Mouse (Mus musculus) right cerebral cortex, postnatal 4 days (tissue): ENCODE data around the gene Mblac2.
"Not testable (repeated sequence)": the region's sequence is repeated elsewhere in the genome, so short reads cannot be mapped to it uniquely, and the experiment has no call there.

Source experiments
- DNase-seq: peaks from one replicate; pipeline ENCODE4 v3.0.0-alpha.2; 2022

The Mblac2 gene

DNA sequence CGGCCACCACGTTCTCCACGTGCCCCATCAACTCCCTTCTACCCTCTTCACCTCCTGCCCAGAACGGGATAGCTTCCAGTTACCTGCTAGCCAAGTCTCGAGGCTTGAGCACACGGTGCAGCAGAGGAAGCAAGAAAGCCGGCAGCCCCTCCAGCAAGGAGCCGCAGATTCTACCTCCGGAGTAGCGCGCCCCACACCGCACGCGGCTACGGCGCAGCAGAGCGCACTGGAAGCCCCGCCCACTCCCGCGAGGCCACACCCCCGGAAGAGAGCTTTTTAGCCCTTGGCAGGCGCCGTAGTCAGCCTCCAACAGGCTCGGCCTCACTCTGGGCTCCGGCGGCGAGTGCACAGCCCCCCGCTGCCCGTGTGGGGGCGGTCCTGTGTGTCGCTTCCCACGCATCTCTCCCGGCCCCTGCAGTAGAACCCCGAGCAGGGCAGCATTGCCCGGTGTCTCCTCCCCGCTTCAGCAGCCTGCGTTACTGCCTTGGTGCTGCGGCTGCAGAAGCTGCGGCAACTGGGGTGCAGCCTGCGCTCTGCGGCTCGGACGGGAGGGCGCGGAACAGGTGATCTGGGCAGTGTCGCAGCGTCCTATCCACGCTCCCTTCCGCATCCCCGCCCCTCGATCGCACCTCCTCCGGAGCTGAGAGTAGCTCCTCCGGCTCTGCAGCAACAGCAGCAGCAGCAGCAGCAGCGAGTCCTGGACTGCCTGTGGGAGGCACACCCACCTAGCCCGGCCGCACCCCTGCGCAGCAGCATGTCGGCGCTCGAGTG is at the start of gene Mblac2, which contains the start of gene Polr3g:
TSS of gene Mblac2 (plus strand) at position 567 of the 771 bp plus-strand sequence.
TSS of gene Polr3g (minus strand) at position 239 of the 771 bp plus-strand sequence.
- peak; percentile 97 for DNase-seq

DNA sequence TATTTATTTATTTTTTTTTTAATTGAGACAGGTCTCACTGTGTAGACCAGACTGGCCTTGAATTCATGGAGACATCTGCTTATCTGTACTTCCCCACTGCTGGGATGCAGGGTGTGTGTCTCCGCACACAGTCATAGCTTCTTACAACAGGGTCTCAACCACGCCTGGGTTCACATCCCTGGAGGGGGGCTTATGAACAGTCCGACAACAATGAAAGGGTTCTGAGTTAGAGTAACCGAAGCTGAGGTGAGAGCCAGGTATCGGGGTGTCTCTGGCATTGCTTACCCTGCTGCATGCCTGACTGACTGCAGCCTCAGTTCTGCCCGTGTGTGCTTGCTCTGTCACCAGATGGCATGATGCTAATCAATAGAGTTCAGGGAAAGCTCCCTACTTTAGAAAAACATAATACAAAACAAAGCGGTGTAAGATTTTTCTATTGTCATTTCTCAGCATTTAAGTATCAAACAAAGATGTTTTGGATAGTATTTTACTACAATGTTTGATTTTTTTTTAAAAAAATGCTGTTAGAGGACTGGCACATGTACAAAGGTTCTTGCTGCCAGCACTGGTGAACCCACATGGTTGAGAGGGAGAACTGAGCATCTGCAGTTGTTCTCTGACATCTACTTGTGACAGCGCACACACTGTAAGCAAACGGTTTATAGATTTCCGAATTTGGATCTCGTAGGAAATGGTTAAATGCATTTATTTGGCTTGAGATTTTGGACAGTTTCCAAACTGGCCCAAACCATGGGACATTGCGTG is 47.4 kb upstream of the Mblac2 start:
- no peak for DNase-seq

DNA sequence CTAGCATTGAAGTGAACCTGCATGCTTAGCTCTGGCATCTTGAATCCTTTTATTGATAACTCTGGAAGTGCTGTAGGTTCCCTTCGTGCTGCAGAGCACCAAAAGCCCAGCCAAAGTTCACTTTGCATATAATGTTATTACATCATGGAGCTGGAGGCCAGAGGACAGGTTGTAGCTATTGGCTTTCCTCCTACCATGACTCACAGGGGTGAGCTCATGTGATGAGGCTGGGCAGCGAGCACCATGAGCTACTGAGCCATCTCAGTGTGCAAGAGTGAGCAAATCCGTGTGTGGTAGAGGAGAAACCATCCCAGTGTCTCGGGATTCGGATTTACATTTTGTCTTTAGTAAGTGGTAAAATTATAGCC is 46.8 kb upstream of the Mblac2 start:
- no peak for DNase-seq

DNA sequence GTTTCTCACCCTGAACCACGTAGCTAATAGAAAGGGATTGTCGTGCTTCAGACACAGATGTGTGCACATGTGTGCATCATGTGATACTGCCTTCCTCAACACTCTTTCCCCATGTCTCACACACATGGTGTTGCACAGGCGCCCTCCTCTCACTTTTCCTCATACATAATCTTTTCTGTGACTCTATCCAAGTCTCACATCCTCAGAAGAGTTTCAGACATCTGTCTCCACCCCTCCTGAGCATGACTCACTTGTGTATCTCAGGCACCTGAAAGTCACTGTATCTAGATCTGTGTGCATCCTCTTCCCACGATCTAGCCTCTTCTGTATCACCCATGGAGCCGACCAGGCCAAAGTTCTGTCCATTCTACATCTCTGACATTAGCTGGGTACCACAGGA is 43.4 kb upstream of the Mblac2 start:
- DNase-seq, result no peak

DNA sequence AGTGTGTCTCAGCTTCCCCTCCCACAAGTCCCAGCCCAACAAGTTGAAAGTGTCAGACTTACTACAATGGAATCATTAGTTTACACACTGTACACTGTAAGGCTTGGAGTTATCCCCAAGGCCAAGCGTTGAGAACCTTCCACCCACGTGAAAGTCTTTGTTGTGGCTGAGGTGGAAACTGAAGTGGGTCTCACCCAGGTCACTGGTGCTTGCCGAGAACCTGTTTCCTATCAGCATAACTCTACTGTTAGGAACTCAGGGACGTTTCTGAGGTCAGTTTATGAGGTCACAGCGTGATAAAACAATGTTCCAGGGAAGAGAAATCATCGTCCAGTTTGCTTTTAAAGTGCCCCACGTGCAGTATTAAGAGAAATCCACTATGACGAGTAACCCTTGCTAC is 35.8 kb upstream of the Mblac2 start:
- no peak for DNase-seq

DNA sequence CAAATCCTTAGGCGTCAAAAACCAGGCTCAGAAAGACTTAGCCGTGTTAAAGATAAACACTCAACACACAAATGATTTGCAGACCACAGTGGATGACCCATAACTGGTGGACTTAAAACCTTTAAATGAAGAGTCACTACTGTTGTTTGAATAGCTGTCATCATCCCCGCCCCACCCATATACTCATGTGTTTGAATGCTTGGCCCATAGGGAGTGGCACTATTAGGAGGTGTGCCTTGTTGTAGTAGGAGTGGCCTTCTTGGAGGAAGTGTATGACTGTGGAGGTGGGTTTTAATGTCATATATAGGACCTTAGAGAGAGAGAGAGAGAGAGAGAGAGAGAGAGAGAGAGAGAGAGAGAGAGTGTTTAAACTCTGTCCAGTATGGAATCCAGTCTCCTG is 28.0 kb upstream of the Mblac2 start:
- DNase-seq, result no peak

DNA sequence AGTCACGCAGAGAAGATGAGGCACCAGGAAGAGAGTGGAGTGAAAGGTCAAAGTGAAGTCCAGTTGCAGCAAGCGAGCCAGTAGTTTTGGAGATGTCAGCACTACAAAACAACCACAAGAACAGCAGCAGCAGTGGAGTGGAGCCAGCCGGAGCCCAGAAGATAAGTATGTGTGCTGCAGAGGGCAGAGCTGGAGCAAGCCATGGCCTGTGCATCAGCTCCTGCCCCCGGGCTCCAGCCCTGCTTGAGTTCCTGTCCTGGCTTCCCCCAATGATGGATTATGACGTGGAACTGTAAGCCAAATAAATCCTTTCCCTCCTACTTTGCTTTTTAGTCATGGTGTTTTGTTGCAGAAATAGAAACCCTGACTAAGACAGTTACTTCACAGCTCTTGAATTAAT is 26.9 kb upstream of the Mblac2 start:
- no peak for DNase-seq

DNA sequence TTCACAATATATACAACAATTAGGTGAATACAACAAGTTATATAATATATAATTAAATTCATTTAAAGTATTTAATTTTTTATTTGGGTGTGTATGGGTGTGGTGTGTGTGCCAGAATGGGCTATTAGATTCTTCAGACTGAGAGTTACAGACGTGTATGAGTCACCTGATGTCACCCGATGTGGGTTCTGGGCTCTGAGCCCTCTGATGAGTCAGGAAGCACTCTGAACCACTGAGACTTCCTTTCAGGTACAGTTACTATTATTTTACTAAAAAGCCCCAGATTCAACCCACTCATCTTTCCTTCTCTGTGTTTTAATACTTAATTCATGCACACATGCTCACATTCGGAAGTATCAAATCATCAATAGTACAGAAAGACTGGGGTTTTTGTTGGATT is 26.3 kb upstream of the Mblac2 start:
- no peak for DNase-seq

DNA sequence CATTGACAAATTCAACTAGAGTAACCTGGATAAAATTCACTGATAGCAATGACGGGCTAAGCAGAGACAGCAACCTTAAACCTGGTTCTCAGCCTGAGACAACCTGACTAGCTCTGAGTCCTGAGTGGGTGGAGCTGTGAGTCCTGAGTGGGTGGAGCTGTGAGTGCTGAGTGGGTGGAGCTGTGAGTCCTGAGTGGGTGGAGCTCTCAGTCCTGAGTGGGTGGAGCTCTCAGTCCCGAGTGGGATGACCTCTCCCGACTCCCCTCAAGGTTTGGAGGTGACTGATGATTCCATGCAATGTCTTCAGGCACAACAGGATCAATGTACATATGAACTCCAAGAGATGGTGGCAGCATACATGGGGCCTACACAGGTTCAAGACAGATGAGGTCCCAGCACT is 21.6 kb upstream of the Mblac2 start:
- DNase-seq, result no peak

DNA sequence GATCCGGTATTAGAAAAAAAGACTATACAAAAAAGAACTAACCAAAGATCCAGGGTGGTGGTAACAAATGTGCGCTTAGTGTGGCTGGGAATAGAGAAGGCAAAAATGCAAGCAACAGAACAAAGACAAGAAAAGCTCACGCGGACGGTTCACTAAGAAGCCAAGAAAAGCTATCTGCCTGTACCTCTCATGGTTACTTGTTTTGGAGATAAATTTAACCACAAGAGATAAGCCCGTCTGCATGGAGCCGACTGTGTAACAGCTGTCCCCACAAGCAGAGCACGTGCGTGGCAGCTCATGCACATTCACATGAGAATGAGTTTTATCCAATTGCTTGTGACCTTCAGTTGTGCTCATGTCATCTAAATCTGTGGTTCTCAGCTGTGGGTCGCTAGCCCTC is 20.7 kb upstream of the Mblac2 start:
- DNase-seq, result no peak

DNA sequence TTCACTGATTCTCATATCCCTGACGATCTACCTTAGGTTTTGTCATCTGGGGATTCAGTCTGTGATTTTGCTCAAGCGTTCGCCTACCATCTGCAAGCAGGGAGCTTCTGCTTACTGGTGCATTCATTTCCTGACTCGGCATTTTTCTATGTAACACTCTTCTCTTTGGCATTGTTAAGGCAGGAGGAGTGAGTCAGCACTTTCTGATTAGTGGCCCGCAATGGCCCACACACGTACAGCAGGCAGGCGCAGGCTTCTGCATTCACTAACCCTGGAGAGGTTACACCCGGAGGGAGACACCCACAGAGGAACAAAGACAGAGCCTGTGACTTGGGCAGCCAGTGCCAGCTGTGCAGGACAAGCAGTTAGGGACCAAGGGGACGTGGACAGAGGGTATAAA is 19.5 kb upstream of the Mblac2 start:
- no peak for DNase-seq

DNA sequence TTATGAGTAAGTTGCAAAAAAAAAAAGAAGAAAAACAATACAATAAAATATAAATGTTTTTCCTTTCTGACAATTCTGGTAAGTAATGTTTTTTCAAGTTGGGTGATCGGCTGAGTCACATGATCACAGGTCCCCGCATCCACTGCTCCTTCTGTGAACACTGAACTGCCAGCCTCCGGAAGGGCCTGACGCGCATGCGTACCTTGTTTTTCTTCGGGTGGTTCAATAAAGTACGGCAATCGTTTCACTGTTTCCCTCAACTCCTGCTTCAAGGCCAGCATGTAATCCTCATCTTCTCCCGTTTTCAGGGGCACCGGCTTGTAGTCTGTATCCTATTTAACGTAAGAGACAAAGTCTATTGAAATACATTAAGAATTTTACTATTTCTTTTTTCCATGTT is 16.7 kb upstream of the Mblac2 start:
- DNase-seq, result no peak

DNA sequence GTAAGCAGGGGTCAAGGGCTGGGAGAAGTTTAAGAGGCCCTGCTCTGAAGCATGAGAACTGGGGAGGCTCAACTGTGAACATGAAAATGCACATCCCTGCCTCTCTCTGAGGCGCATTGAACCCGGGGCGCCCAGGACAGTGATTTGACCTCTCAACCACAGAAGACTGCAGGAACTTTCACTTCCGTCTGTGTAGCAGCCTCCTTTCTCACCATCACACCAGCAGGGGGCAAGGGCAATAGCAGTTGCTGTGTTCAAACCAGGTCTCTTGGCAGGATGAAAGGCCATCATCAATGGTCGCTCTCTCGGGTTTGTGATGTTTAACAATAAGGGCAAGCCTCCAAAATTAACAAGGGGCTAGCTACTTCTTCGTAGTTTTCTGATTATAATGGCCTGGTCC is 8.0 kb upstream of the Mblac2 start:
- no peak for DNase-seq

DNA sequence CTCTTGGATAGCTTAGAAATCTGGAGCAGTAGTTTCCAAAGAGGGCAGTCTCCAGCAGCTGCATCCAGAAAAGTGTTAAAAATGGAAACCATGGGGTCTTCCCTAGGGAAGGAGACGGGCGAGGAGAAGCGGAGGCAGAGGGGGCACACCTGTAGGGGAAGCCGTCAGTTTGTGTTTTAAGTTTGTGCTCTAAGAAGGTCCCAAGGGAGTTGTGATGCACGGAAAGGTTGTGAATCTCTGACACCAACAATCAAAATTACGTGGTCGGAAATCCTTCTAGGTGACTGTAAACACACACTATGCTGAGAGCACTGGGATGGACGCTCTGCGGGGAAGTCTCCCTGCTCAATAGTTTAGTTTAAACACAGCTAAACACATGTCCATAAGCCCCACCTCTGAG is 7.5 kb upstream of the Mblac2 start:
- no peak for DNase-seq

DNA sequence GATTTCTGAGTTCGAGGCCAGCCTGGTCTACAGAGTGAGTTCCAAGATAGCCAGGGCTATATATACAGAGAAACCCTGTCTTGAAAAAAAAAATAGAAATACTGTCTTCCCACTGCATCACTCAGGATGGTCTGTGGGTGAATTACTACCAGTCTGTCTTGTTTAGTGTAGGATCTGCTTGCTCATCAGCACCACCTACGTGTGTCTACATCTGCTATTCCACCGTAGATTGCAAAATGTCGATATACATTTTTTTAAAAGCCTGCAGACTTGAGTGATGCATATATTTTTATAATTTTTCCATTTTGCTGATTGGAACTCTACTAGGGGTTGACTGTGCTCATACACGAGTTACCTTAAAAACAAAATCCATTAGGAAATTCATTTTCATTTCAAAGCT is 4.8 kb upstream of the Mblac2 start:
- no peak for DNase-seq

DNA sequence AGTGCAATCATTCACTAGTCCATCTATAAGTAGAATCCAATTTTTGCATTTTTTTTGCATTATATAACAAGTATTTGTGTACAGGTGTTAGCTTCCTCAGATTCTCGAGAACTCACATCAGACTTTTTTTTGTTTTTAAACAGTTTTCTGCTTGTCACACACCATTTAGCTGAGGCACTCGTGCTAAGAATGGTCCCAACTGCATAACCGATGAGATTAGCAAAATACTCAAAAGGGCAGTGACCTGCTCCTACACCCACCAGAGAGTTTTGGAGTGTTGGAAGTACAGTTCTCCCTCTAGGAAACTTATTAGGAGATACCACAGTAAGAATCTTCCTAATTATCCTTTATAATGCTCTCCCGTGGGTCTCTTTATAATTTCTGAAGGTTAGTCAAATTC is 1.3 kb upstream of the Mblac2 start:
- no peak for DNase-seq

DNA sequence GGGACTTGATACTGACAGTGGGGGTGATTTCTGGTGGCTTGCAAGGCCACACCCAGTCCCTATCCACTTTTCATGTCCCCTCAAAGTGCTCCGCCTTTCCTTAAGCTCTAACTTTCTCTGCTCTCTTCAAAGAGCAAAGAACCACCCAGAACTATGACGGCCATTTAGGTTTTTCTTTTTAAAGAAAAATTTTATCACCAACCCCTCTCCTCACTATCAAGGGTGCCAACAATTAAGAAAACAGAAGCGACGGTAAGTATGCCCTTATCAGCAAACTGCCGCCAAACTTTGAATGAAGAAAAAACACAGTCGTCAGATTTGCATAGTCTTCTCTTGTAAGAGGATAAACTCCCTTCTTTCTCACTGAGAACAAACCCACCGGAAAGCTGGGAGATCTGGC is 875 bp upstream of the Mblac2 start:
- no peak for DNase-seq

DNA sequence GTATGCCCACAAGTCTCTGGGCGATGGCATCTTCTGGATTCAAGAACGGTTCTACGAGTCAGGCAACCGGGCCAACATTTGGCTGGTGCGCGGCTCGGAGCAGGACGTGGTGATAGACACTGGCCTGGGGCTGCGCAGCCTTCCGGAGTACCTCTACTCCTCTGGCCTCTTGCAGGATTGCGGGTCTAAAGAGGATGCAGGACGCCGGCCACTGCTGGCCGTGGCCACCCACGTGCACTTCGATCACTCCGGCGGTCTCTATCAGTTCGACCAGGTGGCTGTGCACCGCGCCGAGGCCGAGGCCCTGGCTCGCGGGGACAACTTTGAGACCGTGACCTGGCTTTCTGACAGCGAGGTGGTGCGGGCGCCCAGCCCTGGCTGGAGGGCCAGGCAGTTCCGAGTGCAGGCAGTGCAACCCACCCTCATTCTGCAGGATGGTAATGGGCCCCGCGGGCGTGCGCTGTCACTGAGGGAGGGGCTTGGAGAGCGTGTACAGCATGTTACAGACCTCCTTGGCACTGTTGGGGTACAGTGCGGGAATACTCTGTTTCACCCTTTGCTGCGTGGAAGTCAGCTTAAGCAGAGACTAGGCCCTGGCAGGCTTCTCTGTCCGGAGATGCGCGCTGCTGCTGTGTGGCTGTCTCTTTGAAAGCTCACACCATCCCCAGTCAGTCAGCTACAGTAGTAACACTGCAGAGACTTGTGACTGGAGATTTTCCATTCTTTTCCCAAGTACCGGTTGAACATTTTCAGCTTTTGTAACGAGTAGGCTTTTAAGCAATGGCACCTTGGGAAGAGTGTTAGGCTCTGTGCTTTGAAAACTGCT is 618 bp downstream of the Mblac2 start:
- DNase-seq, result peak; percentile 54

DNA sequence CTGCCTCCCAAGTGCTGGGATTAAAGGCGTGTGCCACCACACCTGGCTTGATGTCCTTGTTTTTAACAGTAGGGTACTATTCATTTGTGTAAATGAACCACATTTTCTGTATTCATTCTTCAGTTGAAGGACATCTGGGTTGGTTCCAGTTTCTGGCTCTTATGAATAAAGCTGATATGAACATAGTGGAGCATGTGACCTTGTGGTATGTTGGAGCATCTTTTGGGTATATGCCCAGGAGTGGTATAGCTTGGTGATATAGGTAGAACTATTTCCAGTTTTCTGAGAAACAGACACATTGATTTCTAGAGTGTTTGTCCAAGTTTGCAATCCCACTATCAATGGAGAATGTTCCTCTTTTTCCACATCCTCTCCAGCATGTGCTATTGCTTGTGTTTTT is 2.8 kb downstream of the Mblac2 start:
- DNase-seq, result no peak

DNA sequence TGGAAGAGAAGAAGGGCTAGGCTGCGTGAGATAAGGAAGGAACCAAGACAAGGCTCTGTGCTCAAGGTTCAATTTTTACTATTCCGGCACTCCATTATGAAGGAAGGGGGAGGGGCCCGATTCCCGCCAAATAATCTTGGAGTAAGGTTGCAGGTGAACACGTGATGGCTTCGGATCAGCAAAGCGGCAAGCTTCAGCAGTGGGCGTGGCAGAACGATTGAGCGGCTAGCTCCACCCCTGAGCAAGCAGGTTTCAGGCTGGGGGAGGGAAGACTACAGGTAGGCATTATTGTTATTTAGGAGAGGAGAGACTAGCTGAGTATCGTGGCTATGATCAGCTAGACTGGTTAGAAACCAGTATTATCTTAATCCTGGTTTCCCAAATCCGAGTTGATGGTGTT is 17.0 kb downstream of the Mblac2 start:
- DNase-seq, result not testable (repeated sequence)

DNA sequence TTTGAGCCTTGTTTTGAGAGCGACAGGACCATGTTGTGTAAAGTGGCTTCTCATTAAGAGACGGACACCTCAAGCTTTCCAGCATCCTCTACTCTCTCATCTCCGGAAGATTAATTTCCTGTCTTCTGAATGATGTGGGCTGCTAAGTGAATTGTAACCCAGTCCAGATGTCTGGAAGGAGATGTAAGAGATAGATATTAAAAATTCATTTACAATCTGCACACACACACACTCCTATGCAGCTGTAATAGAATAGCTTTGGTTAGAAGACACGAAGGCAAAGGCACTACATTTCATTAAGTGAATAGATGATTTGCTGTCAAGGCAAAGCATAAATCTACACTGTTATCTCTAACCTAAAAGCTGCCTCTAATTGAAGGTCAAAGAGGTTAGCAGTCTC is 18.0 kb downstream of the Mblac2 start:
- DNase-seq, result no peak

DNA sequence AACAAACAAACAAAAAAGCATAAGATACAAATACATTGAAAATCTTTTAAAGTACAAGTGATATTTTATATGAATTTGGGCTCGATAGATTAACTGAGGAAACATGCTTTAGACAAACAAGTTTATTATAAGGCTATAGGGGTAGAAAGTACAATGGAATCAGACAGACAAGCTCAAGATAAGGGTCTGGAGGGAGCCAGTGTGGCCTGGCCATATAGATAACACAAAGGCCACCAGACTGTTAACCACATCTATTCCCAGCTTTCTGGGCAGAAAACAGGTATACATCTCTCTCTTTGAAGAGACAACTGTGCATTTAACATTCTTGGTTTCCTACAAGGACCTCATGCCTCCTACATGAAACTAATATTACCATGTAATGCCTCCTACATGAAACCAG is 19.2 kb downstream of the Mblac2 start:
- DNase-seq, result no peak

DNA sequence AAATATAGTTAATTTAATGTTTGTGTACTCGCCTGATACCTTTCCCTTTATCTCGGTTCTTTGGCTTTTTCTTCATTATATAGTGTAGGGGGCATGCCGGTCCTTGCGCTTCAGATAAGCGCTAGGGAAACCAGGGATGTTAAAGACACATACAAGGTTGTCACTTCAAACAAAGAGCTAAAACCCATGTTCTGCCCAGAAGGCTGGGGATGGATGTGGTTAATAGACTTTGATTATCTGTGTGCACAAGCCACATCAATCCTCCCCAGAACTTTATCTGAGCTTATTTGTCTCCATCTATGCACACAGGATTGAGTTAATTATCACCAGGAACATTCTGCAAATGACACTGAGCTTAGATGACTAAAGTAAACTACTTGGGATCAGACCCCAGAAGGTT is 25.5 kb downstream of the Mblac2 start:
- DNase-seq, result no peak

DNA sequence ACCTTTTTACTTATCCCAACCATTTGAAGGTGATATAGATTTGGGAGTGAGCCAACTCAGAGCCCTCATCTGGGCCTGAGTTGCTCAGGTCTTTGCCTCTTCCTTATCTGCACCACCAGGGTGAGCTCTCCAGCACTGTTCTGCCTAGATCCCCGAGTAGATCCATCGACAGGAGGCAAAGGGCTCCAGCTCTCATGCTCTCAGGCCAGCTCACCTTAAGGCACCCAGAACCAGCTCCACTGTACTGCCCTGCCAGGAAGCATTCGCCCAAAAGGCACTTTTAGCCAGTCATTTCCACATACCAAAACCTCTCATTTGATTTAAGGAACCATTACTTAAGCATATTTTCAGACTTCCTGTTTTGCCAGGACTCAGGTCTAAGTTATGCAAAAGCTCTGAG is 29.8 kb downstream of the Mblac2 start:
- no peak for DNase-seq
